Mouse (Mus musculus) hindbrain, embryonic 11.5 days (tissue): Measurements from ENCODE around the gene Upk1a. TPM values are rescaled to one million over a fixed set of nuclear protein-coding genes. Genes with fewer than 3 reads are reported as not detected.

Source experiments
- ATAC-seq: fragments of 200-750 bp; cut with Nextera tagmentation; 2 replicates; pipeline ENCODE4 v1.8.0; 2017; ENCODE audit warnings: mild to moderate bottlenecking, moderate TSS enrichment, moderate library complexity; ENCODE audit not compliant: low FRiP score
- DNase-seq: peaks from one replicate; pipeline ENCODE4 v3.0.0-alpha.2; 2015; ENCODE audit warnings: low spot score
- H3K27ac ChIP-seq: fragments of 300-500 bp; sonication (generic); 2 replicates; pipeline ENCODE4 v1.5.1; 2014; ENCODE audit warnings: mild to moderate bottlenecking, low read depth, low read length
- H3K27me3 ChIP-seq: fragments of 300-500 bp; sonication (generic); 2 replicates; pipeline ENCODE4 v1.6.1; 2014; ENCODE audit warnings: mild to moderate bottlenecking, low read length, moderate library complexity, mixed read lengths; ENCODE audit not compliant: control insufficient read depth, insufficient read depth
- H3K36me3 ChIP-seq: fragments of 300-500 bp; sonication (generic); 2 replicates; pipeline ENCODE4 v1.6.1; 2014; ENCODE audit warnings: mild to moderate bottlenecking, low read length, moderate library complexity, mixed read lengths; ENCODE audit not compliant: control insufficient read depth, insufficient read depth
- H3K4me1 ChIP-seq: fragments of 300-500 bp; sonication (generic); replicated peaks from 2 replicates; pipeline ENCODE4 v1.6.1; 2014; ENCODE audit warnings: low read length, mixed read lengths; ENCODE audit not compliant: control insufficient read depth, insufficient read depth
- H3K4me2 ChIP-seq: fragments of 300-500 bp; sonication (generic); replicated peaks from 2 replicates; pipeline ENCODE4 v1.6.1; 2014; ENCODE audit warnings: mild to moderate bottlenecking, low read depth, low read length
- H3K4me3 ChIP-seq: fragments of 300-500 bp; sonication (generic); 2 replicates; pipeline ENCODE4 v1.5.1; 2014; ENCODE audit warnings: low read depth, low read length
- H3K9ac ChIP-seq: fragments of 300-500 bp; sonication (generic); 2 replicates; pipeline ENCODE4 v1.6.1; 2014; ENCODE audit warnings: low read depth, low read length
- H3K9me3 ChIP-seq: fragments of 300-500 bp; sonication (generic); 2 replicates; pipeline ENCODE4 v1.6.1; 2016; ENCODE audit warnings: low read length; ENCODE audit not compliant: control insufficient read depth
- WGBS: fragments of 180-500 bp; shearing (Covaris S2); extraction: QIAGEN DNeasy Blood & Tissue Kit; methylation state at CpG from one replicate; pipeline ENCODE4 v1.1.7; 2014; 5-methylcytosine and 5-hydroxymethylcytosine counted together
- polyA plus RNA-seq: library from polyadenylated mRNA; unstranded; fragments of >200 nt; fragmentation: Nextera tagmentation; extraction: Ambion mirVana; gene quantifications from 2 replicates; pipeline ENCODE4 v1.2.1, GENCODE M21; 2014

Gene Upk1a
- polyA plus RNA-seq, 1 experiment from 2014 or later = 1.2 TPM

- Histone ChIP-seq H3K36me3 (0 out of 2 replicates have a peak, but pooled peaks cover 5% of the 10 kb centered on the region), H3K9ac (peak within 1 kb of the TSS; percentile 40), H3K4me2 (peak within 1 kb of the TSS; percentile 68), H3K27me3 (no peaks in the 10 kb centered on the region), H3K27ac (no peak within 1 kb of the TSS), H3K9me3 (no peaks in the 10 kb centered on the region), H3K4me3 (peak within 1 kb of the TSS; percentile 38), H3K4me1 (no peaks in the 10 kb centered on the region; the same call in 1 of the 2 replicates)
- DNase-seq (peak; percentile 94), ATAC-seq (peak; percentile 86)
- WGBS = under 1% methylated on average over 20 of the region's 20 CpGs
Observed at GRCm38 (mm10) chr7:30559443-30559954, 53.1 kb downstream of the Upk1a start, which contains the start of gene Lin37. TSS of gene Lin37 (minus strand) at chr7:30559838.

GRCm38 (mm10) chr7:30558656-30559442 lies 53.8 kb downstream of the Upk1a start:
- Histone ChIP-seq H3K4me3 (peak overlapping the region; percentile 38), H3K27me3 (no peaks in the 10 kb centered on the region), H3K36me3 (0 out of 2 replicates have a peak, but pooled peaks cover 5% of the 10 kb centered on the region), H3K9ac (peak overlapping the region; percentile 40), H3K9me3 (no peaks in the 10 kb centered on the region), H3K4me1 (no peaks in the 10 kb centered on the region; the same call in 1 of the 2 replicates), H3K27ac (no peak overlapping the region), H3K4me2 (peak overlapping the region; percentile 68)
- 19% methylated on average over 12 of the region's 12 CpGs for WGBS
- DNase-seq = no peak
- peak; percentile 3 for ATAC-seq

GRCm38 (mm10) chr7:30557901-30558514 lies 54.6 kb downstream of the Upk1a start:
- Histone ChIP-seq H3K4me3 (peak overlapping the region; percentile 38; the same call in 1 of the 2 replicates), H3K9me3 (no peaks in the 10 kb centered on the region), H3K27me3 (no peaks in the 10 kb centered on the region), H3K9ac (no peak overlapping the region; the same call in 1 of the 2 replicates), H3K27ac (no peak overlapping the region), H3K36me3 (0 out of 2 replicates have a peak, but pooled peaks cover 5% of the 10 kb centered on the region), H3K4me2 (no peak overlapping the region; the same call in 1 of the 2 replicates), H3K4me1 (peaks cover 3% of the 10 kb centered on the region)
- ATAC-seq = no peak
- 87% methylated on average over 13 of the region's 13 CpGs for WGBS
- DNase-seq = no peak

DNA sequence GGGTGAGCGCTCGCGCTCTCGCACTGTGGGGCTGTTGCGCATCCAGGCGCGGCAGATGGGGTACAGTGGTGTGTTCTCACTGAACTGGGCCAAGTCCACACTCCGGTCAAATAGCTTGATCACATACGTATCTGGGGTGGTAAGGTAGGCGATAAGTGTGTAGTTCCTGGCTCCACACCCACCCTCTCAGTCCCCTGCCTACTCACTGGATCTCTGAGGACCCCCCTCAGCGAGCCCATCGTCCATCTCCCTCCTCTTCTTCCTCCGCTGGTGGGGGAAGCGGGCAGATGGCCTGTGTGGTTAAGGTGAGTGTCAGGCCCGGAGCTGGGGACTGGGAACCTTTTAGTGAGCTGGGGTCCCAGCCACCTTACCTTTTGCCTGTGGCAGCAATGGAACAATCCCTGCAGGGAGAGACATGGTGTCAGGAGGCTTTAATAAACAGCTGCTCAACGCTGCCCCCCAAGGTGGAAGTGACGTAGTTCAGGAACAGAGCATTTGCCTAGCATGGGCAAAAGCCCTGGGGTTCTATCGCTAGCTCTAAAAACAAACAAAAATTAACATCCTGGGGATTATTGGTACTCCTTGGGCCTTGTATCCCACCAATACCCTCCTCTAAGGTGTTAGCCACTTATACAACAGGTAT lies 55.6 kb downstream of the Upk1a start:
- ATAC-seq (no peak), DNase-seq (peak; percentile 37)
- 94% methylated on average over 18 of the region's 18 CpGs for WGBS
- no peaks in the 10 kb centered on the region for H3K9me3 ChIP-seq
- 0 out of 2 replicates have a peak, but pooled peaks cover 5% of the 10 kb centered on the region for H3K36me3 ChIP-seq
- H3K4me1 ChIP-seq = peaks cover 3% of the 10 kb centered on the region
- no peaks in the 10 kb centered on the region for H3K27me3 ChIP-seq
- no peak overlapping the region for H3K27ac ChIP-seq
- H3K9ac ChIP-seq = no peak overlapping the region
- no peak overlapping the region for H3K4me2 ChIP-seq
- no peak overlapping the region for H3K4me3 ChIP-seq

GRCm38 (mm10) chr7:30553810-30554584 lies 58.6 kb downstream of the Upk1a start:
- Histone ChIP-seq H3K4me1 (peaks cover 3% of the 10 kb centered on the region), H3K9ac (peak overlapping the region; percentile 64; the same call in 1 of the 2 replicates), H3K4me2 (peak overlapping the region; percentile 88), H3K27me3 (no peaks in the 10 kb centered on the region), H3K9me3 (no peaks in the 10 kb centered on the region), H3K4me3 (peak overlapping the region; percentile 56; the same call in 1 of the 2 replicates), H3K36me3 (0 out of 2 replicates have a peak, but pooled peaks cover 5% of the 10 kb centered on the region), H3K27ac (no peak overlapping the region)
- DNase-seq = no peak
- WGBS = 87% methylated on average over 22 of the region's 22 CpGs
- no peak for ATAC-seq

Other genes starting within 250 kb of the Upk1a start
- gene Tyrobp, start 199.1 kb downstream of the Upk1a start, polyA plus RNA-seq = 19.3 and 23.1 TPM in 2 replicates
- gene Hcst, start 193.0 kb downstream of the Upk1a start, polyA plus RNA-seq = 0.39 and 0.62 TPM in 2 replicates
- gene Nfkbid, start 191.1 kb downstream of the Upk1a start, polyA plus RNA-seq = 1.5 and 1.8 TPM in 2 replicates
- 165 and 169 TPM in 2 replicates for gene Aplp1, start 167.3 kb downstream of the Upk1a start, polyA plus RNA-seq
- gene Kirrel2, start 155.2 kb downstream of the Upk1a start, polyA plus RNA-seq = 18.6 and 25.8 TPM in 2 replicates
- 3.3 and 4.5 TPM in 2 replicates for gene Nphs1, start 154.5 kb downstream of the Upk1a start, polyA plus RNA-seq
- gene Prodh2, start 119.2 kb downstream of the Upk1a start, polyA plus RNA-seq = not detected in 2 replicates
- 41.4 and 41.9 TPM in 2 replicates for gene Arhgap33, start 77.8 kb downstream of the Upk1a start, polyA plus RNA-seq
- gene Hspb6, start 60.7 kb downstream of the Upk1a start, polyA plus RNA-seq = 3.5 and 4.0 TPM in 2 replicates
- gene Proser3, start 60.5 kb downstream of the Upk1a start, polyA plus RNA-seq = 11.4 and 18.4 TPM in 2 replicates
- 44.7 and 48.3 TPM in 2 replicates for gene Lin37, start 53.0 kb downstream of the Upk1a start, polyA plus RNA-seq
- 83.0 and 100.0 TPM in 2 replicates for gene U2af1l4, start 49.5 kb downstream of the Upk1a start, polyA plus RNA-seq
- 7.8 and 9.8 TPM in 2 replicates for gene Gm49396, start 49.5 kb downstream of the Upk1a start, polyA plus RNA-seq
- 104 and 105 TPM in 2 replicates for gene Psenen, start 49.2 kb downstream of the Upk1a start, polyA plus RNA-seq
- gene Igflr1, start 47.4 kb downstream of the Upk1a start, polyA plus RNA-seq = 3.0 and 3.6 TPM in 2 replicates
- gene Kmt2b, start 24.1 kb downstream of the Upk1a start, polyA plus RNA-seq = 11.1 and 13.2 TPM in 2 replicates
- 0.24 and 1.2 TPM in 2 replicates for gene Zbtb32, start 13.9 kb downstream of the Upk1a start, polyA plus RNA-seq
- 816 and 817 TPM in 2 replicates for gene Cox6b1, start 13.3 kb upstream of the Upk1a start, polyA plus RNA-seq
- gene Etv2, start 23.0 kb upstream of the Upk1a start, polyA plus RNA-seq = not detected in 2 replicates
- gene Rbm42, start 37.5 kb upstream of the Upk1a start, polyA plus RNA-seq = 119 and 123 TPM in 2 replicates
- 40.3 and 41.8 TPM in 2 replicates for gene Haus5, start 52.1 kb upstream of the Upk1a start, polyA plus RNA-seq
- gene Pmis2, start 58.8 kb upstream of the Upk1a start, polyA plus RNA-seq = not detected in 2 replicates
- not detected in 2 replicates for gene 2200002J24Rik, start 86.1 kb upstream of the Upk1a start, polyA plus RNA-seq
- 0.65 and 1.4 TPM in 2 replicates for gene Atp4a, start 99.4 kb upstream of the Upk1a start, polyA plus RNA-seq
- 143 and 160 TPM in 2 replicates for gene Tmem147, start 116.7 kb upstream of the Upk1a start, polyA plus RNA-seq
- gene Gapdhs, start 130.8 kb upstream of the Upk1a start, polyA plus RNA-seq = 0.60 and 0.75 TPM in 2 replicates
- 0.39 and 0.42 TPM in 2 replicates for gene Sbsn, start 138.6 kb upstream of the Upk1a start, polyA plus RNA-seq
- 0.34 and 0.73 TPM in 2 replicates for gene Dmkn, start 150.9 kb upstream of the Upk1a start, polyA plus RNA-seq
- not detected in 2 replicates for gene Krtdap, start 175.0 kb upstream of the Upk1a start, polyA plus RNA-seq
- gene Ffar2, start 210.9 kb upstream of the Upk1a start, polyA plus RNA-seq = 0.20 TPM in 1 of 2 replicates, not detected in the other
- not detected in 2 replicates for gene Ffar3, start 243.3 kb upstream of the Upk1a start, polyA plus RNA-seq
- not detected in 2 replicates for gene Ffar1, start 248.7 kb upstream of the Upk1a start, polyA plus RNA-seq